Mouse (Mus musculus): ENCODE measurements around the gene Cryga.

GRCm38 (mm10) chr1:65088567-65089356 is 14.4 kb downstream of the Cryga start:
- no peak for TF ChIP-seq EP300 (IDR thresholded peaks at IDR 0.05; ENCODE audit: low read depth)
- peak; percentile 29; the same call in 1 of the 2 replicates for TF ChIP-seq CTCF (IDR thresholded peaks at IDR 0.05; ENCODE audit: low read depth)
